In genomic region chr3:89863716-89864509, GRCm38 (mm10) we compare ENCODE assay signal across 10 mouse cellular contexts. TPM values are rescaled to one million over a fixed set of nuclear protein-coding genes. Genes with fewer than 3 reads are reported as not detected.
DNase-seq lines count a peak whose midpoint lies in the region; ATAC-seq and TF ChIP-seq lines count a peak whose summit lies in the region.
"Had no signal": no experiment of that assay in that cellular context is flagged by ENCODE, and none has a peak within 500 bp of the region (broad histone marks: within the 10 kb centered on the region; RNA-seq: fewer than 3 reads in every experiment).

No protein-coding gene starts in this region.

- TF ChIP-seq POLR2A in kidney, adult 2 months (IDR thresholded peaks at IDR 0.05; ENCODE audit: low read depth, low read length), result no peak

- no peak overlapping the region for H3K27ac ChIP-seq in heart, embryonic 12.5 days (ENCODE audit: poor library complexity, severe bottlenecking)
- peak overlapping the region; percentile 63 for H3K27ac ChIP-seq in kidney, adult 2 months (ENCODE audit: insufficient read depth, low read depth, low read length)
- H3K27ac ChIP-seq: limb, embryonic 10.5 days had no signal

- H3K4me1 ChIP-seq in heart, embryonic 12.5 days (replicated peaks), result peaks cover 24% of the 10 kb centered on the region
- H3K4me1 ChIP-seq in kidney, adult 2 months (ENCODE audit: control insufficient read depth, insufficient read depth, low read length), result peaks cover 7% of the 10 kb centered on the region

- H3K9me3 ChIP-seq in heart, embryonic 12.5 days (replicated peaks), result no peaks in the 10 kb centered on the region
- H3K9me3 ChIP-seq: G1E; limb, embryonic 10.5 days had no signal

- no peaks in the 10 kb centered on the region for H3K36me3 ChIP-seq in heart, embryonic 12.5 days
- no peaks in the 10 kb centered on the region for H3K36me3 ChIP-seq in kidney, adult 2 months (ENCODE audit: control insufficient read depth, insufficient read depth, low read length)
- H3K36me3 ChIP-seq: G1E; limb, embryonic 10.5 days had no signal

- TF ChIP-seq CTCF in kidney, adult 2 months (conservative IDR thresholded peaks at IDR 0.05; ENCODE audit: insufficient read depth, insufficient read length, low read depth, low read length), result peak; percentile 31

- peak; percentile 97 for DNase-seq in heart, adult 11 months
- DNase-seq in NIH3T3 (ENCODE audit: low read depth), result peak; percentile 62
- peak; percentile 71 for DNase-seq in kidney, adult 2 months
- no peak for DNase-seq in layer of hippocampus, adult 9-10 months (ENCODE audit: low spot score)
- no peak for DNase-seq in left cerebral cortex, adult 11 months (ENCODE audit: low spot score)
- no peak for DNase-seq in left cerebral cortex, adult 9 months (ENCODE audit: low spot score in 2 of 2)

- 65% methylated on average over 9 of the region's 9 CpGs for WGBS in heart, embryonic 12.5 days
- 53% methylated on average over 9 of the region's 9 CpGs for WGBS in kidney, adult 2 months

- no peak overlapping the region for H3K4me3 ChIP-seq in heart, embryonic 12.5 days
- H3K4me3 ChIP-seq in kidney, adult 2 months (ENCODE audit: insufficient read depth, low read depth, low read length), result no peak overlapping the region
- H3K4me3 ChIP-seq: limb, embryonic 10.5 days had no signal

- H3K9ac ChIP-seq in heart, embryonic 12.5 days, result no peak overlapping the region

- no peak for ATAC-seq in heart, embryonic 12.5 days (ENCODE audit: insufficient number of reproducible peaks, low FRiP score)
- 0 out of 2 replicates have a peak, but pooled peaks have one; percentile 12 for ATAC-seq in monocyte, adult 5-6 weeks (replicated peaks; ENCODE audit: insufficient number of reproducible peaks, low FRiP score, low TSS enrichment, poor library complexity, severe bottlenecking)

- H3K27me3 ChIP-seq in heart, embryonic 12.5 days (replicated peaks), result no peaks in the 10 kb centered on the region
- H3K27me3 ChIP-seq in kidney, adult 2 months (replicated peaks; ENCODE audit: control insufficient read depth, insufficient read depth, low read length), result no peaks in the 10 kb centered on the region

- no peak overlapping the region for H3K4me2 ChIP-seq in heart, embryonic 12.5 days

RNA-seq across cellular contexts. Expression of gene She, which starts 32.7 kb away (rescaled TPM):
- polyA plus RNA-seq in heart, embryonic 12.5 days (2016; fragmentation: Nextera tagmentation; extraction: Ambion mirVana), result 9.6 and 10.5 TPM in 2 replicates
- 3.3 and 4.1 TPM in 2 replicates for polyA plus RNA-seq in kidney, adult 2 months (2012; rRNA removed)
- total RNA-seq in monocyte, adult 5-6 weeks (2017), result not detected in 3 replicates
- total RNA-seq: G1E had no signal
- polyA plus RNA-seq: G1E had no signal

RNA-seq across cellular contexts. Expression of gene Il6ra, which starts 49.1 kb away (rescaled TPM):
- polyA plus RNA-seq in heart, embryonic 12.5 days (2016; fragmentation: Nextera tagmentation; extraction: Ambion mirVana), result 0.47 and 0.59 TPM in 2 replicates
- 3.2 and 4.1 TPM in 2 replicates for polyA plus RNA-seq in kidney, adult 2 months (2012; rRNA removed)
- total RNA-seq in monocyte, adult 5-6 weeks (2017), result 36.2 to 60.6 TPM (median 43.2 TPM) in 3 replicates
- polyA plus RNA-seq: G1E had no signal

Comparison
In these comparisons a context has a peak if more than half of its experiments do, and no peak if none do; other contexts are left out.
1. DNase-seq: peak in heart, adult 11 months (single experiment), NIH3T3 (single experiment) and kidney, adult 2 months (single experiment); none in layer of hippocampus, adult 9-10 months (single experiment), left cerebral cortex, adult 11 months (single experiment) and left cerebral cortex, adult 9 months (0 of 2).